Mouse (Mus musculus) heart, embryonic 15.5 days (tissue): ENCODE results near the gene Mkrn3. TPM values are rescaled to one million over a fixed set of nuclear protein-coding genes. Genes with fewer than 3 reads are reported as not detected.
A peak's percentile ranks its signal among the peaks of the same experiment; 100 is the strongest.

Source experiments
- ATAC-seq: fragments of 200-750 bp; cut with Nextera tagmentation; replicated peaks from 2 replicates; pipeline ENCODE4 v1.8.0; 2017; ENCODE audit warnings: low read depth, moderate TSS enrichment; ENCODE audit not compliant: insufficient number of reproducible peaks, insufficient read depth, low FRiP score
- H3K27ac ChIP-seq: fragments of 300-500 bp; sonication (generic); 2 replicates; pipeline ENCODE4 v1.5.1; 2015; ENCODE audit warnings: mild to moderate bottlenecking, inconsistent platforms
- H3K27me3 ChIP-seq: fragments of 300-500 bp; sonication (generic); 2 replicates; pipeline ENCODE4 v1.6.1; 2015; ENCODE audit warnings: inconsistent platforms
- H3K36me3 ChIP-seq: fragments of 300-500 bp; sonication (generic); 2 replicates; pipeline ENCODE4 v1.6.1; 2015; ENCODE audit warnings: mild to moderate bottlenecking, inconsistent platforms
- H3K4me1 ChIP-seq: fragments of 300-500 bp; sonication (generic); replicated peaks from 2 replicates; pipeline ENCODE4 v1.6.1; 2015; ENCODE audit warnings: inconsistent platforms
- H3K4me2 ChIP-seq: fragments of 300-500 bp; sonication (generic); 2 replicates; pipeline ENCODE4 v1.6.1; 2015; ENCODE audit warnings: inconsistent platforms, mild to moderate bottlenecking, moderate library complexity
- H3K4me3 ChIP-seq: fragments of 300-500 bp; sonication (generic); 2 replicates; pipeline ENCODE4 v1.5.1; 2015; ENCODE audit warnings: mild to moderate bottlenecking, inconsistent platforms
- H3K9ac ChIP-seq: fragments of 300-500 bp; sonication (generic); 2 replicates; pipeline ENCODE4 v1.6.1; 2015; ENCODE audit warnings: mild to moderate bottlenecking, inconsistent platforms
- H3K9me3 ChIP-seq: fragments of 300-500 bp; sonication (generic); replicated peaks from 2 replicates; pipeline ENCODE4 v1.6.1; 2016; ENCODE audit warnings: inconsistent platforms
- WGBS: fragments of 180-500 bp; shearing (Covaris S2); methylation state at CpG from one replicate; pipeline ENCODE4 v1.1.7; 2015; ENCODE audit warnings: mixed read lengths; 5-methylcytosine and 5-hydroxymethylcytosine counted together
- polyA plus RNA-seq: library from polyadenylated mRNA; unstranded; fragments of >200 nt; fragmentation: Nextera tagmentation; extraction: Ambion mirVana; gene quantifications from 2 replicates; pipeline ENCODE4 v1.2.1, GENCODE M21; 2015

Mkrn3 gene
- polyA plus RNA-seq, 1 experiment from 2014 or later, result 2.5 TPM

- H3K36me3 ChIP-seq, result no peaks in the 10 kb centered on the region
- ATAC-seq, result no peak
- H3K27me3 ChIP-seq, result no peaks in the 10 kb centered on the region
- WGBS, result 28% methylated on average over 14 of the region's 14 CpGs
- peak overlapping the region; percentile 73 for H3K4me2 ChIP-seq
- peak overlapping the region; percentile 49 for H3K4me3 ChIP-seq
- no peaks in the 10 kb centered on the region for H3K9me3 ChIP-seq
- H3K27ac ChIP-seq, result no peak overlapping the region
- H3K4me1 ChIP-seq, result no peaks in the 10 kb centered on the region
- peak overlapping the region; percentile 27; the same call in 1 of the 2 replicates for H3K9ac ChIP-seq
Measured at GRCm38 (mm10) chr7:62377313-62377712, 42.6 kb downstream of the Mkrn3 start.

GRCm38 (mm10) chr7:62376510-62377304 lies 43.2 kb downstream of the Mkrn3 start, which contains the start of gene Magel2:
TSS of gene Magel2 (plus strand) at chr7:62377010.
- H3K27ac ChIP-seq, result no peak within 1 kb of the TSS
- ATAC-seq, result peak; percentile 72; the same call in 1 of the 2 replicates
- peak within 1 kb of the TSS; percentile 27; the same call in 1 of the 2 replicates for H3K9ac ChIP-seq
- no peaks in the 10 kb centered on the region for H3K36me3 ChIP-seq
- H3K27me3 ChIP-seq, result no peaks in the 10 kb centered on the region
- H3K4me1 ChIP-seq, result no peaks in the 10 kb centered on the region
- 19% methylated on average over 31 of the region's 31 CpGs for WGBS
- H3K9me3 ChIP-seq, result no peaks in the 10 kb centered on the region
- peak within 1 kb of the TSS; percentile 49 for H3K4me3 ChIP-seq
- H3K4me2 ChIP-seq, result peak within 1 kb of the TSS; percentile 73

GRCm38 (mm10) chr7:62375658-62376057 lies 44.3 kb downstream of the Mkrn3 start:
- 28% methylated on average over 4 of the region's 4 CpGs for WGBS
- H3K4me3 ChIP-seq, result no peak overlapping the region

More at GRCm38 (mm10) chr7:62375658-62376057, 44.3 kb downstream of the Mkrn3 start:
- H3K27ac ChIP-seq, result no peak overlapping the region
- H3K9me3 ChIP-seq, result no peaks in the 10 kb centered on the region
- H3K4me2 ChIP-seq, result no peak overlapping the region
- ATAC-seq, result no peak
- no peaks in the 10 kb centered on the region for H3K27me3 ChIP-seq
- H3K36me3 ChIP-seq, result no peaks in the 10 kb centered on the region
- H3K4me1 ChIP-seq, result no peaks in the 10 kb centered on the region
- H3K9ac ChIP-seq, result no peak overlapping the region

Other genes with a start within 250 kb of the Mkrn3 start
- 45.8 and 63.8 TPM in 2 replicates for gene Ndn, start 73.6 kb downstream of the Mkrn3 start, polyA plus RNA-seq
- 0.63 and 0.95 TPM in 2 replicates for gene Magel2, start 43.1 kb downstream of the Mkrn3 start, polyA plus RNA-seq
- 6.3 and 9.2 TPM in 2 replicates for gene Peg12, start 44.4 kb upstream of the Mkrn3 start, polyA plus RNA-seq